Mouse (Mus musculus) cerebellum, adult 9-10 months (tissue): Measurements from ENCODE around the gene Meiob.
A peak's percentile ranks its signal among the peaks of the same experiment; 100 is the strongest.

Experiments
- DNase-seq: peaks from one replicate; pipeline ENCODE4 v3.0.0; 2022

The Meiob gene

GRCm38 (mm10) chr17:24874989-24875388, 70.9 kb downstream of the Meiob start:
- no peak for DNase-seq

- no peak for DNase-seq
Measured at GRCm38 (mm10) chr17:24877336-24878116, 73.4 kb downstream of the Meiob start.

DNA sequence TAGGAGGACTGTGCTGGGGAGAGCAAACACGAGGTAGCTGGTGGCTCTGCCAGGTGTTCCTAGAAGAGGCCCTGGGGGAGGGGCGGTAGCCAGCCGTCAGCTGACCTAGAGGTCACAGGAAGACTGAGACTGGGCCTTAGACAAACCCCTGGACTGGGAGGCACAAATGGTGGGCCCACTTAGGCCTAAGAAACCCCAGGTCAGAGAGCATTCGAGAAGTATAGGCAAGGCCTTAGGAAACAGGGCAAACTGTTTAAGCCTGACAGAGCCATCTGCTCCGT, 74.0 kb downstream of the Meiob start:
- no peak for DNase-seq

DNA sequence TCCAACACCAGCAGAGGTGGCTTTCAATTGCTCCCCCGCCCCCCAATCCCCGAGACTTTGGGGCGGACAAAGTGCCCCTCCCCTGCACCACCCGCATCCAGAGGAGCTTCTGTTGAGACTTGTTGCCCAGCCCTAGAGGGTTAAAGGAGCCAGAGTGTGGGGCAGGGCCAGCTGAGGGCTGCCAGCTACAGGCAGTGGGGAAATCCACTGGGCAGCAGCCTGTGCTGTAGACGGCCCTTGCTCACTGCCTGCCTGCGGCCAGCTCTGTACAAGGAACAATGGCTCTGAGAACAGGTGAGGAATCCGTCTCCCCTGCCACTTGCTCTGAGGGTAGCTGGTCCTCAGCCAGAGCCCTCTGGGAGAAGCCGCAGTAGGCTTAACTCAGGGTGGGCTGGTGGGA, 74.4 kb downstream of the Meiob start:
- DNase-seq = no peak

- DNase-seq = no peak
Measured at GRCm38 (mm10) chr17:24881738-24882440, 77.8 kb downstream of the Meiob start.

GRCm38 (mm10) chr17:24884391-24884790, 80.3 kb downstream of the Meiob start:
- no peak for DNase-seq

DNA sequence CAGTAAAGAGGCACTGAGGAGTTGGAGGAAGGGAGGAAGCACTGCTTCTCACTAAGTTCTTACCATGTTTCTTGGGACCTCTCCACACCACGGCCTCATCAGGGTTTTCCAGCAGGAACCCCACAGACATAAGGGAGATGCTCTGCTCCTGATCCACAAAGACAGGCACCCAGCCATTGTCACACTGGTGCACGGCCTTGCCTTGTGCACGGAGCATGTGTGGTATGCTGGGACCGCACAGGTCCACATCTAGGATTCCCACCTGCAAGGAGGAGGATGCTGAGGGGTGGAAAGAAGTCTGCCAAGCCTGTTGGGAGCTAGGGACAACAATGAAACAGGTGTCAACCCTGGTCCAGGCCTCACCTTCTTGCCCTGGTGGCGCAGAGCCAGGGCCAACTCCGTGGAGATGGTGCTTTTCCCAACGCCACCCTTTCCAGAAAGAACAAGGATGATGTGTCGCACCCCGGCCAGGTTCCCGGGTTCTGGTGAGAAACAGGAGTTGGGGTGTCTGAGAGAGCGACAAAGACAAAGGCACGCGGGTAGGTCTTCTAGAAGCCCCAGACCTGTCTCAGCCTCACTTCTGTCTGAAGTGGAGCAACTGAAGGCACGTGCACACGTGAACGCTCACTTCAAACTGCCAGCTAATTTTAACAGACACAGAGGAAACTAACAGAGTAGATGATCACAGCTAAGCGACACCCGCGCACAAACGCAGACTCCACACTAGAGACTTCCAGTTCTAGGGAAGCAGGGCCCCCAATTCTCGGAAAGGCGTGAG, 81.5 kb downstream of the Meiob start:
- DNase-seq = peak; percentile 66

DNA sequence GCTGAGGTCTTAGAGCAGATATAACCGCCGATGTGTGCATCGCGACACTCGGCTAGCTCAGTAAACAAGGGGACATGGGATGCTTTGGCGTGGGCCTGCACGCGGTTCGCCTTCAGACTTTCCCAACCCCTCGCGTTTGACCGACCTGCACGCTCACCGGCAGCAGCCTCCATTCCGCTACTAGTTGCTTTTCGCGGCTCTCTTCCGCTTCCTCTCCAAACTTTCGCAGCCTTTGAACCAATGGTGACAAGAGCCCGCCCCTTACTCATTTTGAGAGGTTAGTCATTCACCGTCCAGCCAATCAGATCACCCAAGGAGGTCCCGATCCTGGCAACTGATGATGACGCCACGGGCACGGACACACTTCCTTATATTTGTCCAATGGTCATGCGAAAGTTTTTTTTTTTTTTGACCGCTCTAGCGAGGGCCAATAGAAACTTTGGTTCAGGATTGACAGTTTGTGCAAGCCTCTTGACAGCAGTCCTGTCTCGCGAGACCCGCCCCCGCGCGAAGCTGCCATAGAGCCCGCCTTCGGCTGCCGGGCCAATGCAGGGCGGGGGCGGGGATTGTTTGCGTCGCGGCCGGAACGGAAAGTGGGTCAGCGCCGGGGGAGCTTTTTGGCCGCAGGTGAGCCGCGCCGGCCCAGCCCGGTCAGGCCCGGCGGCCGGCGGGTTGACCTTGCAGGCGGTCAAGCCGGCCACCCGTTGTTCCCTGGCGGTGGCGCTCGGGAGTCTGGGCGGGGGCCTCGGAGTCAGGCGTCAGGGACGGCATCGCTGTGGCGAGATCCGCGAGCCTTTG, 82.2 kb downstream of the Meiob start, which contains the start of the genes Nubp2 and Spsb3:
Gene Nubp2 (minus strand): TSS at position 216 of the 798 bp plus-strand sequence.
Gene Spsb3 (plus strand): TSS at position 510 of the 798 bp plus-strand sequence.
- peak; percentile 100 for DNase-seq

DNA sequence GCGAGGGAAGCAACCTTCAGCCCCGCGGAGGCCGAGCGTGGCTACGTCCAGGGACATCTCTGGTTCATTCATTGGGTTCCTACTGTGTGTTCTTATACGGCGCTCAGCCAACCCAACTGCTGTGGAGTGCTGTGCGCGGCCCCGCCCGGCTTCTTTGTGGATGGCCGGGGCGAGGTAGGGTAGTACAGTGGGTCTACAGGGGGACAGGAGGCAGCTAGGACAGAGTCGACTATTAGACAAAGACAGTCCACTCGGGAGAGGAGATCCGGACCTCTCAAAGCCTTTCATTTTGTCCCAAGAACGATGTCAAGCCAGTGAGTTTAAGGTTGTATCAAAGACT, 82.8 kb downstream of the Meiob start:
- no peak for DNase-seq

DNA sequence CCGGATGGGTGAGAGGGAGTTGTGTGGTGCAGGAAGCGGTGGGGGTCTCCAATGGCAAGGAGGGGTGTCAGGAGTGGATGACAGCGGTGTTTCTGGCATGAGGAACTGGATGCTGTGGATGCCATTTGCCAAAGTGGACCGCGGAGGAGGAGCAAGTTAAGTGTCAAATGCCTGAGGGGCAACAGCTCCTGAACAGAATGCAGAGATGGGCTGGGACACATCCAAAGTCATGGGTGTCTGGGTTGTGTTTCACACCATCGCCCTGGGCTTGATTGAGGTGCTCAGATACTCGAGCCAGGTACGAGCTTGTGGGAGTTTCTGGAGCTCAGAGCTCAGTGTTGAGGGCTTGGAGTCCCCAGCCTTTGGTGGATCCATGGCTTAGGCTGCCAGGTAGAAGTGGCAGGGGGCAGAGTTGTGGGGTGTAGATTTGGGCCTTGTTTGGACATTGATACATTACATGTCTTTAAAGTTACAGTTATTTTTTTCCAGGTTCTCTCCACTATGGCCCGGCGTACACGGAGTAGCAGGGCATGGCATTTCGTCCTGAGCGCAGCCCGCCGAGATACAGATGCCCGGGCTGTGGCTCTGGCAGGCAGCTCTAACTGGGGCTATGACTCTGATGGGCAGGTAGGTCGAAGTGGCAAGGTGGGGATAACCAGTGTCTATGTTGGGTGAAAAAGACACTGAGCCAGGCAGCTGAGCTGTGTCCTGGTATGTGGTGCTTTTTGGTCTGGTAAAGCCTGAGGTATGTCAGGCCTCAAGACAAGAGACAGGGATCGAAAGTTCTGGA, 83.4 kb downstream of the Meiob start:
- DNase-seq = peak; percentile 63

GRCm38 (mm10) chr17:24888862-24889261, 84.8 kb downstream of the Meiob start:
- DNase-seq = no peak
